Mouse (Mus musculus): ENCODE data around the gene Vopp1. TPM values are rescaled to one million over a fixed set of nuclear protein-coding genes. Genes with fewer than 3 reads are reported as not detected.
A peak's percentile ranks its signal among the peaks of the same experiment; 100 is the strongest.
"Not testable (repeated sequence)": the region's sequence is repeated elsewhere in the genome, so short reads cannot be mapped to it uniquely, and the experiment has no call there.

Gene Vopp1
- polyA plus RNA-seq (2015; fragmentation: Nextera tagmentation; extraction: Ambion mirVana), result 25.0 and 33.0 TPM in 2 replicates

DNA sequence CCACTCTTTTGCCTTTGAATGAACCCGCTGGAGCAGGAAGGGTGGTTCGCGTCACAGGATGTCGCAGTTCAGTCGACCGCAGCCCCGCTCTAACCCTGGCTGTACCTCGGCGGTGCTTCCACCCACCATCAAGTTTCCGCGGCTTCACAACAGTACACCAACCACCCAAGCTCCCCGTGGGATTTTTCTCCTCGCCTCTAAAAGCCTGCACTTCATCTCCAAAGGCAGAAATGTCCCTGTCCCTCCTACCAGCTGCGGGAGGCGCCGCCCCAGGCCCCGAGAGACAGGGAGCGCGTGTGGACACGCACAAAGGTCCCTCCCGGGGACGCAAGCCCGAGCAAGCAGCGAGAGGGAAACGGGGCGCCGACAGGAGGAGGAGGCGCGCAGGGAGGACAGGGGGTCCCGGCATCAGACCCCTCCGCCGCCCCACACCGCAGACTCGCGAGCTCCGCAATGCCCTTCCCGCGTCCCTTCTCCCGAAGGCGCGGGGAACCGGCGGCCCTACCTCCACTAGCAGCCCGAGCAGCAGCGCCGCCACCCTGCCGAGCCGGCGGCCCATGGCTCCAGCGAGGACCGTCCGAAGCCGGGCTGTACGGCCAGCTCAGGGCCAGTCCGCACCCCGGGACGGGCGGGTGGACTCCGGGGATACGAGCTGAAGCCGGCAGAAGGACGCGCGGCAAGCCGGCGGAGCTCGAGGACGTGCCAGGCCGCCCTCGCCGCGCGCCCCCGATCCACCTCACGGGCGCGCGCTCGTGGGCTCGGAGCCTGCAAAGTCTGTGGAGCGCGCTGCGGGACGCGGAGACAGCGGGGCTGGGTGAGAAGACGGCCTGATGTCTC is at the start of gene Vopp1:
Gene Vopp1, minus strand, starts transcription at position 738 of the 837 bp plus-strand sequence.
- Histone ChIP-seq H3K27me3 (no peaks in the 10 kb centered on the region), H3K9ac (peak within 1 kb of the TSS; percentile 79), H3K27ac (peak within 1 kb of the TSS; percentile 82), H3K36me3 (no peaks in the 10 kb centered on the region), H3K4me2 (peak within 1 kb of the TSS; percentile 70), H3K4me3 (peak within 1 kb of the TSS; percentile 81), H3K9me3 (replicated peaks) (no peaks in the 10 kb centered on the region), H3K4me1 (replicated peaks) (peaks cover 3% of the 10 kb centered on the region)
- under 1% methylated on average over 86 of the region's 87 CpGs for WGBS
- ATAC-seq (replicated peaks; ENCODE audit: insufficient number of reproducible peaks, insufficient read depth, low FRiP score, low read depth), result peak; percentile 87

GRCm38 (mm10) chr6:57859043-57860042 is 34.4 kb upstream of the Vopp1 start:
- Histone ChIP-seq H3K9me3 (replicated peaks) (no peaks in the 10 kb centered on the region), H3K4me1 (replicated peaks) (no peaks in the 10 kb centered on the region), H3K9ac (no peak overlapping the region), H3K4me3 (no peak overlapping the region), H3K27ac (no peak overlapping the region), H3K36me3 (no peaks in the 10 kb centered on the region), H3K27me3 (no peaks in the 10 kb centered on the region), H3K4me2 (peak overlapping the region; percentile 34; the same call in 1 of the 2 replicates)
- WGBS, result 45% methylated on average over 6 of the region's 6 CpGs
- ATAC-seq (replicated peaks; ENCODE audit: insufficient number of reproducible peaks, insufficient read depth, low FRiP score, low read depth), result no peak

DNA sequence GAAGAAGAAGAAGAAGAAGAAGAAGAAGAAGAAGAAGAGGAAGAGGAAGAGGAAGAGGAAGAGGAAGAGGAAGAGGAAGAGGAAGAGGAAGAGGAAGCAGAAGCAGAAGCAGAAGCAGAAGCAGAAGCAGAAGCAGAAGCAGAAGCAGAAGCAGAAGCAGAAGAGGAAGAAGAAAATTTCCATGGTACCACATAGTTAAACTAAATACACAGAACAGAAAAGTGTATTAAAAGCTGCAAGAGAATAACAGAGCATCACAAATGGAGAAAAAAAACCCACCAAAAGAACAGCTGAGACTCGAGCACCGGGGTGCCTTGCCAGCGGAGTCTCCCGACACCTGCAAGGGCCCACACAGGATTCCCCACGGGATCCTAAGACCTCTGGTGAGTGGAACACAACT is 26.2 kb upstream of the Vopp1 start:
- not testable (repeated sequence) for ATAC-seq (replicated peaks; ENCODE audit: insufficient number of reproducible peaks, insufficient read depth, low FRiP score, low read depth); H3K27me3 ChIP-seq; H3K36me3 ChIP-seq; H3K9me3 ChIP-seq (replicated peaks); H3K27ac ChIP-seq; H3K9ac ChIP-seq; H3K4me2 ChIP-seq; H3K4me1 ChIP-seq (replicated peaks); H3K4me3 ChIP-seq
- 85% methylated on average over 5 of the region's 5 CpGs for WGBS

DNA sequence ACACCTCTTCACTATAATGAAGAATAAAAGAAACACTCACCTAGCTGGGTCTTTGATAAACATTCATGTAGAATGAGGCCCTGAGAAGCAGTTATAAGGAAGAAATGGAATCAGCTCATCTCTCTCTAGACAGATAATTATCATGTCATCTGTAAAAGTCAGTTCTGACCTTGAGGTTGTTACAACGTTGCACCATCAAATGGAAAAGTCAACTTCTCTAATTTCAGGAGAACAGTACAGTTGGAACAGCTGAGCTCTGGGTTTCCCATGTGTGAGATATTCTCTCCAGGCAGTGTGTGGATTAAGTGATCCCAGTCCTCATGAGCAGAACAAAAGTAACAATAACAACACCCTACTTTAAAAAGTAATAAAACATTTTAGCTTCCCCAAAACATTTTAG is 25.3 kb upstream of the Vopp1 start, which contains the start of gene Vmn1r21:
Gene Vmn1r21, minus strand, starts transcription at position 58 of the 400 bp plus-strand sequence.
- Histone ChIP-seq H3K9ac (no peak within 1 kb of the TSS), H3K36me3 (no peaks in the 10 kb centered on the region), H3K27ac (no peak within 1 kb of the TSS), H3K4me3 (no peak within 1 kb of the TSS), H3K9me3 (replicated peaks) (no peaks in the 10 kb centered on the region), H3K27me3 (no peaks in the 10 kb centered on the region), H3K4me2 (no peak within 1 kb of the TSS), H3K4me1 (replicated peaks) (no peaks in the 10 kb centered on the region)
- no peak for ATAC-seq (replicated peaks; ENCODE audit: insufficient number of reproducible peaks, insufficient read depth, low FRiP score, low read depth)
- 55% methylated on average over 1 of the region's 1 CpGs for WGBS

DNA sequence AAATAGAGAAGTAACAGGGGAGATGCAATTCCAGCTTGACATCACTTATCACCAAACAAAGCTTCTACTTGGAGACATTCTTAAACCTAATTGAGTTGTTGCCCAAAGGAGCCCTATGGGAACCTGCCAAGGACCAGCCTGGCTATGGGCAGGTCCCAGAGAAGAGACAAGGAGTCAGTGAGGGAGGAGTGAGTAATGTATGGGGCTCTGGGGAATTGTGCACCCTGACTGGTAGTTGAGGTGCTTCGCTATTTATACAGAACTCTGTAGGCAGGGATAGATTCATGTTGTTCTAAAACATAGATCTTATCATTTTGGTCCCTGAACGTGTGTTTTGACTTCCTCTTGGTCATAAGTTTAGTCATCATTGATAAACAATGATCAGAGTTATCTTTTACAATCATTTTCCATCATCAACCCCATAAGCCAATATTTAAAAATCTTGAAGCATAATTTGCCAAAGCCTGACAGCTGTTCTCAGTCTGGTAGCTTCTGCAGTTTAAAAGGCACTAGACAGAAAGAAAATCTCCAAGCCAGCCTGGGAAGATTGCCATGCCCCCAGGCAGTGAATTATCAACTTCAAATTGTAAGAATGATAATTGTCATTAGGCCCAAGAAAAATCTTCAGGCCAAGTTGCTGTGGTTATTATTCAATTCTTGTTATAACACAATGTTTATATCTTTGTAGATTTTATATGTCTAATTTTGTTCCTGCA is 14.9 kb upstream of the Vopp1 start:
- H3K27ac ChIP-seq, result no peak overlapping the region
- ATAC-seq (replicated peaks; ENCODE audit: insufficient number of reproducible peaks, insufficient read depth, low FRiP score, low read depth), result no peak
- H3K36me3 ChIP-seq, result no peaks in the 10 kb centered on the region
- H3K4me1 ChIP-seq (replicated peaks), result no peaks in the 10 kb centered on the region
- no peaks in the 10 kb centered on the region for H3K9me3 ChIP-seq (replicated peaks)
- H3K4me2 ChIP-seq, result no peak overlapping the region
- 60% methylated on average over 2 of the region's 2 CpGs for WGBS
- no peaks in the 10 kb centered on the region for H3K27me3 ChIP-seq
- H3K4me3 ChIP-seq, result no peak overlapping the region
- H3K9ac ChIP-seq, result no peak overlapping the region

DNA sequence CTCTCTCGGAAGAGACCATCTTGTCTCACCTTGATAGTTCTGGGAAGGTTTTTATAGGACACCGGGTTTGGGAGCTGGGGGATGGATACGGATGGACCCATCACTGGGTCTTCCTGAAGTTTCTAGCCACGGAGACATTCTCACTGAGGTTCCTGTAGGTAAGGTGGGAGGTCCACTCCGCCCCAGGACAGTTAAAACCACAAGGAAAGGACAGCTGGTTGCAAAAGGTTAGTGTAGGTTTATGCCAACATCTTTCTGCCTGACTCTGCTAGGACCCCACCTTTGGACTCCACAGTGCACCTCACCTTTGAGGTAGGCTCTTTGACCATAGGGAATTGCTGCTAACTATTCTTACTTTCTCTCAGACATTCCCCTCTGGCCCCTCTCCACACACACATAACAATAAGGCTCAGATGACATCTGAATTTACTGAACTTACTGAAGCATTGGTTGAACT is 328 bp upstream of the Vopp1 start:
- Histone ChIP-seq H3K9ac (peak overlapping the region; percentile 79), H3K4me2 (peak overlapping the region; percentile 70), H3K36me3 (no peaks in the 10 kb centered on the region), H3K27me3 (no peaks in the 10 kb centered on the region), H3K4me3 (peak overlapping the region; percentile 81), H3K27ac (peak overlapping the region; percentile 82), H3K4me1 (replicated peaks) (peaks cover 3% of the 10 kb centered on the region), H3K9me3 (replicated peaks) (no peaks in the 10 kb centered on the region)
- no peak for ATAC-seq (replicated peaks; ENCODE audit: insufficient number of reproducible peaks, insufficient read depth, low FRiP score, low read depth)
- 10% methylated on average over 5 of the region's 5 CpGs for WGBS

- no peaks in the 10 kb centered on the region for H3K27me3 ChIP-seq
- H3K4me2 ChIP-seq, result peak overlapping the region; percentile 37; the same call in 1 of the 2 replicates
- WGBS, result 40% methylated on average over 3 of the region's 3 CpGs
- peaks cover 3% of the 10 kb centered on the region for H3K4me1 ChIP-seq (replicated peaks)
- no peaks in the 10 kb centered on the region for H3K9me3 ChIP-seq (replicated peaks)
- no peak overlapping the region for H3K9ac ChIP-seq
- H3K27ac ChIP-seq, result no peak overlapping the region
- H3K36me3 ChIP-seq, result no peaks in the 10 kb centered on the region
- H3K4me3 ChIP-seq, result 0 out of 2 replicates have a peak overlapping the region, but pooled peaks have one; percentile 17
- no peak for ATAC-seq (replicated peaks; ENCODE audit: insufficient number of reproducible peaks, insufficient read depth, low FRiP score, low read depth)
Observed at GRCm38 (mm10) chr6:57823461-57823860, 1.5 kb downstream of the Vopp1 start.

GRCm38 (mm10) chr6:57822648-57823410 is 2.1 kb downstream of the Vopp1 start:
- WGBS, result 68% methylated on average over 5 of the region's 5 CpGs
- ATAC-seq (replicated peaks; ENCODE audit: insufficient number of reproducible peaks, insufficient read depth, low FRiP score, low read depth), result no peak
- no peaks in the 10 kb centered on the region for H3K36me3 ChIP-seq
- H3K9me3 ChIP-seq (replicated peaks), result no peaks in the 10 kb centered on the region
- H3K9ac ChIP-seq, result no peak overlapping the region
- H3K27me3 ChIP-seq, result no peaks in the 10 kb centered on the region
- H3K4me3 ChIP-seq, result no peak overlapping the region
- no peak overlapping the region for H3K27ac ChIP-seq
- peaks cover 3% of the 10 kb centered on the region for H3K4me1 ChIP-seq (replicated peaks)
- peak overlapping the region; percentile 37; the same call in 1 of the 2 replicates for H3K4me2 ChIP-seq

GRCm38 (mm10) chr6:57814436-57814940 is 10.5 kb downstream of the Vopp1 start:
- Histone ChIP-seq H3K4me1 (replicated peaks) (0 out of 2 replicates have a peak, but pooled peaks cover 4% of the 10 kb centered on the region), H3K4me3 (no peak overlapping the region), H3K27ac (no peak overlapping the region), H3K9ac (no peak overlapping the region), H3K36me3 (no peaks in the 10 kb centered on the region), H3K27me3 (no peaks in the 10 kb centered on the region), H3K9me3 (replicated peaks) (0 out of 2 replicates have a peak, but pooled peaks cover 4% of the 10 kb centered on the region), H3K4me2 (no peak overlapping the region)
- ATAC-seq (replicated peaks; ENCODE audit: insufficient number of reproducible peaks, insufficient read depth, low FRiP score, low read depth), result no peak
- 66% methylated on average over 2 of the region's 2 CpGs for WGBS
